Mouse (Mus musculus): Measurements from ENCODE around the gene Hoxd11. TPM values are rescaled to one million over a fixed set of nuclear protein-coding genes. Genes with fewer than 3 reads are reported as not detected.
A peak's percentile ranks its signal among the peaks of the same experiment; 100 is the strongest.

The Hoxd11 gene
- total and polyA plus RNA-seq, 3 experiments: not detected

DNA sequence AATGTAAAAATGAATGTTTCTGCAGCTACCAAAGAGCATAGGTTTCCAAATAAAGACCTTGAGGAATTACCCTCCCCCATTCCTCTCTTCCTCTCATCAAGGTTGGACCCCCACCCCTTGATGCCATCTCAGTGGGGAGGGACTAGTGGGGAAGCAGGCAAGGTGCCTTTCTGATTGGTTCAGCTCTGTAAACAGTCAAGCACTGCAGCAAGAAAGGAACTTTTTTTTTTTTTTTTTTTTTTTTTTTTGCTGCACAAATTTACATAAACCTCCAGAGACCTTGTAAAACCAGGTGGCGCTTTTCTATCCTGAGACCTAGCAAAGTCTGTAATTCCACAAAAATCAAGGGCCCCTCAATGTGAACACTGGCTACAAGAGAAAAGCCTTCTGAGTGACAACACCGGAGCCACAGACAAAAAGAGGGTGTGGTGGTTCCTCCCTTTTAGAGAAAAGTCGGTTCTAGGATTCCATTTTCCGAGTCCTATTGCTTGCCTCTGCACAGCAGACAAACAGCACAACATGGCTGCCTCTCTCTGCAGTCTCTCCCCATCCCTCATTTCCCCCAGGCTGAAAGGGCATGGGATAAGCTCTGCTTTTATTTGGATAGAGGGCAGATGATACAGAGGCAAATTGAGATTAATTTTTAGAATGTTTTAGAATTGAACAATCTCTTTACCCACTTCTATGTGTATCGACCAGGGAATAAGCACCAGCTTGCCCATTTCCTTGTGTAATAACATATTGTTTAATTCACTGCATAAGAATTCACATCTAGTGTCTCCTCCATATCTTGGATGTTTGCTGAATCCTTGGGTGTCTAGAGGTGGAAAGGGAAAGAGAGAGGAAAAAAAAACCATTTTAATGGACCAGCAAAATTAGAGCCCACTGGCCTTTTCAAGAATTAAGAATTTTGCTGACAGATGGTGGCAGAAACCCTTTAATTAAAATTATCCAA lies 30.4 kb downstream of the Hoxd11 start:
- DNase-seq: no peak

DNA sequence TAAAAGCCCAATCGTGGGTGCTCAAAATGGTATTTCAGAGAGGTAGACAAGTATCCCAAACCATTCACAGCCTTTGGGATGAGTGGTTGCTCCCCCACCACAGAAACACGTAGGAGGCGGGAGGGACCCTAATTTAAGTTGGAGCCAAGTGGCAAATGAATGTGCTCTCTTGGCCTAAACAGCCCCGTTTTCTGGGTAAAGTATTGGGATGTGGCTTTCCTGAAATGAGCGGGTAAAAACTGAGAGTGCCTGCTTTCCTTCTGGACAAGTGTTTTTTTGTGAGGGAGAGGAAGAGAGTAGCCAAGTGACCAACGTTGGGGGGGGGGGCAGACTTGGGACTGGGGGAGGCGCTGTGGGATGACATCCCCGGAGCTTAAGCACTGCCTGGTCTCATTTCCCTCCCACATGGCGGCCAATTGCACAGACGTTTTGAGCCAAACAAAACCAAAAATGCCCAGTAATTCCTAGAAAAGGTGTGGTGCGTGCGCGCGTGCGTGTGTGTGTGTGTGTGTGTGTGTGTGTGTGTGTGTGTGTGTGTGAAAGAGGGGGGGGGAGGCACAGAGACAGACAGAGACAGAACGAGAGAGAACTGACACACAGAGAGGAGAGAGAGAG lies 31.7 kb downstream of the Hoxd11 start:
- DNase-seq: peak; percentile 57

DNA sequence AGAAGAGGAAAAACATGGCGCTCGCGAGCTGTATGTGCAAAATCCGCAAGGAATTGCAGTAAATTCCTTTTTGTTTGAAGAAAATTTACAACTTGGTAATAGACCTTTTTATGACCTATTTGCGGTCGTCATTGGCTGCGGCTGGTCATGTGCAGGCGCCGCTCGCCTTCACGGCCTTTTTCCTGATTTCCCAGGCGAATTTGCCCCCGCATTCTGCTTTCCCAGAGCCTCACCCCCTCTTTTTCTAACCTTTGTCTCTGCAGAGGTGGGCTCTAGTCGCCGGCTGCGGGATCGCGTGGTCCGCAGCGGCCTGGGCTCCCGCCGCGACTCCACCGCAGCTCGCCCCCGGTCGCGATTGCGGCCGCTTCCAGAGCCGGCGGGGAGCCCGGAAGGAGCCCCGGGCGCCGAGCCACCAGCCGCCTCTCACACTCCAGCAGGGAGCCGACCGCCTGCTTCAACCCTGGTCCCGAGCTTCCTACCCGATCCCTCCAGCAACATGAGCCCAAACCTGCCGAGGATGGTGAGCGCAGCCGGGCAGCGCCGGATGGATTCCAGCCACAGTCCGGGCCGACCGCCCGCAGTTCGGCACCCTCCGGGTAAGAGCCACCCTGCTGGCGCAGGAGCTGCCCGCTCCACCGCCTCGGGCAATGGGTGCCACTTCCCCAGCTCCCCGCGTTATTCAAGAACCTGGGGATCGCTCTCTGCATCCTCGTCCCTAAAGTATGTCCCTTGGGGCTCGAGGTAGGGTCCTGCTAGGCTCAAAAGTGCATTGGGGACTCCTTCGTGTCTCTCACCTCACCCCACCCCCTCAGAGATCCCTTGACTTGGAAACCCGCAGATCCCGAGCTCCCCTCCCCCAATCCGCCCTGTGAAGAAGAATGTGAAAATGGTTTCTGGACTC lies 32.6 kb downstream of the Hoxd11 start, which contains the start of the genes Hoxd3 and Hoxd4:
Hoxd3 (plus strand) TSS at position 207 of the 901 bp plus-strand sequence.
Hoxd4 (plus strand) TSS at position 209 of the 901 bp plus-strand sequence.
- peak; percentile 88 for DNase-seq

DNA sequence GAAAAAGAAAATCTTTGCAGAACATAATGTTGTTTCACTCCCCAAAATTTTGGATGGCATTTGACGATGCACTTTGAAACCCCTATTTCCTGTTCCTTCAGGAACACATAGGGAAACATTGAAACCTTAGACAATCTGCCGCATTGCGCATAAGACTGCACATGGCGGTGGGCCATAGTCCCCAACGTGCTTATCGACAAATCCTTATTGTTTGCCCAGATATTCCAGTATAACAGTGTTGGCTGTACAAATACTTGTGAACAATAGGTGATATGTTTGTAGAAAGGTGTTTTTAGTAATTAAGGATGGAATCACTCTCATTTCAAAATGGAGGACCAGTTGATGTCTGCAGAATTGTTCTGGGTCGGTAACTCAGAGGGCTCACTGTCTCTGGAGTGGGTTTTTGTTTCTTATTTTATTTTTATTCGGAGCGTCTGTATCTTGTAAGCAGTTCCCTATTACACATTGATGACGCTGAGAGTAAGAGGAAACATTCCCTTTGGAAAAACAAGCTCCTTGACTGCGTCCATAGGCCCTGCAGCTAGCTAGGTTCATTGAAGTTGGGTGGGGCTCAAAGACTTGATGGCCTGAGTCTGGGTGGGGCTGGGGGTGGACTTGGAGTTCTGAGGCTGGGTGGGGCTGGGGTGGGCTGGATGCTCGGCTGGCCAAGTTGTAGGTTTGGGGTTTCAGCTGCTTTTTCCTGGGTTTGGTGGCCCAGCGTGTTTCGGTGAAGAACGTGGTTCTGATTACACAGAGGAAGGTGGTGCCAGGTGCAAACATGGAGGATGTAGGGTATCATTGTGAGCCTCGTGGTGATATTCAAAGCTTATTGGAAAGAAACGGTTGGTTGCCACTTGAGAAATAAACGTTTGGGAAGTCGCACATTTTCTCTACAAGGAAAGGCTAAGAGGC lies 34.1 kb downstream of the Hoxd11 start:
- no peak for DNase-seq

DNA sequence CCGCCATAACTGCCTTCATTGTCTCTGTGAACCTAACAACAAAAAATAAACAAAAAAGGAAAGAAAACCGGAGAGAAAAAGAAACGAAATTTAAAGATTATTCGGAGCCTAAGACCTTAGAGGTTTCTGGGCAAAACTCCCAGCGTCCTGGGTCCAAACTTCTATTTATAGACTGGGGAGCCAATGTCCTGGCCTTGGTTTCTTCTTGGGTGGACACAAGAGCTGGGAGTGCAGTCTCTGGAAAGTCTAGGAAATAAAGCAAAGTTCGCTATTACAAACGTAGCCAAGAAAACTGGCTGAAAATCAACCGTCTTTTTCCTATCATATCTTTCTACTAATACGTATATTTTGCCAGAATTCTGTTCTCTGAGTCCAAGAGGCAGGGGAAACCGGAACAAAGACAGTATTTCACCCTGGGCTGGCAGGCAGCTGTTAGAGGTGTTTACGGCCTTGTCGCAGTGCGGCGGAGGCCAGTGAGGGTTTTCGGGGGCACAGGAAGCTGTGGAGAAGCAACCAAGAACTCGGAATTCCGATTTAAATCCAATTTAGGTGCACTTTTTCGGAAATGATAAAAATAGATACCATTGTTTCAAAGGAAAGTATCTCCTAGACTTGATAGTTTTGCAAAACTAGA lies 34.9 kb downstream of the Hoxd11 start:
- peak; percentile 43 for DNase-seq

DNA sequence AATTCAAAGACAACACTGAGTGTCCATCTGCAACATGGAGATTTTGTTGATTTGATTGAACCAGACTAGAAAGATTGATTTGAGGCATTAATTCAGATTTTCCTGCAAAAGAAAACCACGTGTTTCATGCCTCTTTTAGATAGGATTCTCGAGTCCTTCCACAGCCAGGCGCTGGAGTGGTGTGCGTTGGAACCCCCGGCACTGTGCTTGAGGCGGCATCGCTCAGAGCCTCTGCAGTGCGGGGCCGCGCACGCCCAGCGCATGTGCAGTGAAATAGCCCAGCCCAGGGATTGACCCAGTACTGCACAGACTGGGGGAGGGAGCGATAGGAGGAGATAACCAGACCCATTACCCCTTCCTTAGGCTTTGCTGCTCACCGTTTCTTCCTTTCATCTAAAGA lies 35.5 kb downstream of the Hoxd11 start:
- DNase-seq: peak; percentile 81

DNA sequence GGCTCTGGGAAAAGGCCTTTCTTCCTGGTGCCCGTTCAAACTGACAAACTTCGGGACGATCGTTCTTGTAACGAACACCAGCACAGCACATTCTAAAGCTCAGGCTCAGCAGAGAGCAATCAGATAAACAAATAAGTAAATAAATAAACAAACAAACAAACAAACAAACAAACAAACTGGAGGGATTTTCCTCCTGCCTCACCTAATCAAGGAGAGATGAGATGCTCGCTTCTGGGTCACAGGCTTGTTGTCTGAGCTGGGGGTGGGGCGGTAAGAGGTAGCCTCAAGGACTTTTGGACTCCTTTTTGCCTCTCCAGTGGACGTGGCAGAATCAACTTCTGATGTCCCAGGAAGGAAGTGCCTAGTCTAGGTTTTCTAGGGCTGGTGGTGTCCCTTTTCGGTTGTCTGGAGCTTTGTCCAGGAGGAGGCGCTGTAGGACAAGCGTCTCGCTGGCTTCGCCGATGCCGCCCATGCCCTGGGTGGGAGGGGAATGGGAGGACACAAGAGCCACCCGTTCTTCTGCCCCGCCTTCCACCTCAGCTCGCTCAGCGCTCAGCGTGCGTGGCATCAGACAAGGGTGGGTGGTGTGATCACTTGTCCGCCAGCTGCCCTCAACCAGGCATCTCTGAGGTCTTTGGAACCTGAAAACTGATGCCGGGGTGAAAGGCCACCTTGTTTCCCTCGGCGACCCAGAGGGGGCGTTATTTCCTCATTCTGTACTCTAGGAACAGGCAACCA lies 36.3 kb downstream of the Hoxd11 start:
- DNase-seq: peak; percentile 94

DNA sequence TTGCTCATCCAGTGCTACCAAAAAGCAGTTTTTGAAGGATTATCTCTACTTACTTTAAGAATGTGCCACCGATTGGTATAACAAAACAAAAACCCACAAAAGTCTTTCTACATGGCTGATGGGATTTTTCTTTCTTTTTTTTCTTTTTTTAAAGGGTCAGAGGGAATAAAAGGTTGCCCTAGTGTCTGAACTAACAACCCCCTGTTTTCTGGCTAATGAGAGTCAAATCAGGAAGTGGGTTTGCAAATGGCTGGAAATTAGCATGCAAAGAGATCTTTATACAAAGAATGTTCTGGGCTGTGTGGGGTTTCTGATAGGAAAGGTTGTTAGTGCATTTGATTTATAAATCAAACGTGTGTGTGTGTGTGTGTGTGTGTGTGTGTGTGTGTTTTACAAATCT lies 41.0 kb downstream of the Hoxd11 start:
- no peak for DNase-seq

DNA sequence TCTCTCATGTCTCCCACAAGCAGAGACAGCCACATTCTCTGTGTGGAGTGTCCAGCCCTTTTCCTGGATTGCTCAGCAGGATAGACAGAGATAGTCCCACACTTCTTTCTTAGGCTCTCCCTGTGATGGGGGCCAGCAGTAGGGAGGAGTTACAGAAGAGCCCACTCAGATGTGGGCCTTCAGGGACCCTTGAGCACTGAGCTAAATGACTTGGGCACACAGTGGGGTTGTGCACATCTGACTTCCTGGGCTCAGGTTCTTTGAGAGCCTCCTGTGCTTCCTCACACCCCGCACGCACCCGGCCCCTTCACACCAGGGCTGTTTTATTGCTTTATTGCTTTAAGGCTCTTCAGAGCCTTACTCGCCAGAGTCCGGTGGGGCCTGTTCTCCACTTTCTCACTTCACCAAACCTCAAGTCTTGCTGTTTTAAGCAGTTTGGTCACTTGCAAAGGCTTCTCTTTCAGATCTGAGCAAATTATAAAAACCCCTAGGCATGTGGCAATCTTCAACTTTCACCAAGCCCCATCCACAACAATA lies 41.7 kb downstream of the Hoxd11 start:
- no peak for DNase-seq

DNA sequence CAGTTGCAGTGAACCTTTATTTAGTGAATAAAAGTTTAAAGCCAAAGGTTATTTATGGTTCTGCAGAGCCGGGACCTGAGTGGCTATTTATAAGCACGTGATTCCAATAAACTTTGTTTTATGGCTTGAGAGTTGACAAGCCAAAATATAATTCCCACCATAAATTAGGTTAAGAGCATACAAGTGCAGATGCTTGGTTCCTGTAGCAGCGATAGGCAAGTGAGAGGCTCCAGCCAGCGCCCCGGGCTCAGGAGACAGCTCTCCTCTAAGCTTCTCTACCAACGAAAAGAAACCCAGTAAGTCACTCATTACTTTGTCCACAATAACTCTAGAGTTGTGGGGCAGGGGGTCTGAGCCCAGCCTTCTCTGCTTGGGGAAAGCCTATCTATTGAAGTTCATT lies 42.5 kb downstream of the Hoxd11 start:
- peak; percentile 3 for DNase-seq

DNA sequence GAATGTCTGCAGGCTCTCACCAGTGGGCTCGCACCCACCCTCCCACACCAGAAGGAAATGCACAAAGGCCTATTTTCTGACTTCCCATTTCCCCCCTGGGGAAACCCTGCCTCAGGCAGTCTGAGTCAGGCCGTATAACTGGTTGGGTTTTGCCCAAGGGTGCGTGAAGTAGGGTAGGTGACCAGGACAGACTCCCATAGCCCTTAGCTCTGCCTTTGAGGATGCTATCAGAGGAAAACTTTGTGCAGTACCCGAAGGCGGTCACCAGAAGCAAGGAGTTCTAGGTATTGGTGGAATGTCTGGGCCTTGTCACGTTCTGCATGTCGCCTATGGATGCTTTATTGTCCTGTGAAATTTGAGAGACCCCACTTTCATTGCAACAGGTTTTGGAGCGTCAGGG lies 43.6 kb downstream of the Hoxd11 start:
- no peak for DNase-seq

DNA sequence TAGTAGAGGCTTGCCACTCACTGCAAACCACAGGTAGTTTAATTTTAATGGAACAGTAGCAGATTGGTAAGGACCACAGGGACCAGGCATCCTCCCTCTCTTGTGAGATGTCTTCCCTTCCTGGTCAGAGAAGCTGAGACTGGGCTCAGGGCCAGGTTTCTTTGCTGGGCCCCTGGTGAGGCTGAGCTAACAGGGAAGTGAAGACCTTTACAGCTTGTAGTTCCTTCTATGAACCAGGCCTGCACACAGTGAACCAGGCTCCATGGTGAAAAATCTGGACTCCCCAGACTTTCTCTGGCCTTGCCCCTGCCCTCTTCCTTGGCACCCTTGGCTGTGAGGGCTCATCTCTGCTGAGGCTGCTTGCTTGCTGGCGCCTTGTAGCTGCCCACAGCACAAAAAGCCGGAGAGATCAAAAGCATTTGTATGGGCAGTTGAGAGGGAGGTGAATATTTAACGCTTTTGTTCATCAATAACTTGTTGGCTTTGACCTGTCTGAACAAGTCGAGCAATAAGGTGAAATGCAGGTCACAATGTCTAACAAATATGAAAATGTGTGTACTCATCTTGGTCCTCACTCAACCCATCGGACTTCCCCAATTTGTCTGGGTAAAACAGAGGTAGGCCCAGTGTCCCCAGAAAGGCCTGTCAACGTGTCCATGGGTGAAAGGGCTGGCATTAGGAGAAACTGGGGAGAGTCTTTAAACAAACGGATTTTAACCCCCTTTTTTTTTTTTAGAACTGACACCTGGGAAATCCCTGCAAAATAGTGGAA lies 45.1 kb downstream of the Hoxd11 start:
- DNase-seq: no peak

DNA sequence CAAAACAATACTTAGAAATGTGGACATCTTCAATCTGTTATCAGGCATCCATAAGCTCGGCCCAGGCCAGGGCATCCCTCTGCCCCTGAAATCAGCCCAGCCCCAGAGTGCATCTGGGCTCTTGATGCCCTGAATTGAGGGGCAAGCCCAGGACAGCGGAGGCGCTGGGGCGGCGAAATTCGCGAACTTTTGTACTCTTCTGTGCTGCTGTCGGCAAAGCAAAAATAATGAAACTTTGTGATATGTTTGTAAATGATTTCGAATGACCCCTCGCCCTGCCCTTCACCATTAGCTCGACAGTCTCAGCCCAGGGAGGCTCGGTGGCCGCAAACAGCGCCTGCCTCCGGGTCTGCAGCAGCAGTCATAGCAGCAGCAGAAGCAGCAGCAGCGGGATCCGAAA lies 45.8 kb downstream of the Hoxd11 start:
- DNase-seq: peak; percentile 1

DNA sequence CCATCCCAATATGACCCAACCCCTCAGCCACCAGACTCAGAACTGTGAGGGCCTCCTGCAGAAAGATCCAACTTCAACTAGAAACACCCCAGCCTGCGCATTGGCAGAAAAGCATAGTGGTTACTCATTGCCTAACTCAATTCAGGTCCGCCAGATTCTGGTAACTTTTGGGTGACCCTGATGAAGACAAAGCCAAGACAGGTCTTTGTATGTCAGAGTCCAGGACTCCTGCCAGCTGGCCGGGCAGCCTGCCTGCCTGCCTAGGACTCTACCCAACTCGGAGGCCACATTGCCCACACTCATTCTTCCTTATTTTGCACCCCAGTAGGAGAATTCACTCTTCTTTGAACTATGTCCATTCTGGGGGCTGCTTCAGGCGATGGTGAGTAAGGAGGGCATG lies 47.2 kb downstream of the Hoxd11 start, which contains the start of gene Gm28230:
Gm28230 (plus strand) TSS at position 178 of the 400 bp plus-strand sequence.
- peak; percentile 64 for DNase-seq

DNA sequence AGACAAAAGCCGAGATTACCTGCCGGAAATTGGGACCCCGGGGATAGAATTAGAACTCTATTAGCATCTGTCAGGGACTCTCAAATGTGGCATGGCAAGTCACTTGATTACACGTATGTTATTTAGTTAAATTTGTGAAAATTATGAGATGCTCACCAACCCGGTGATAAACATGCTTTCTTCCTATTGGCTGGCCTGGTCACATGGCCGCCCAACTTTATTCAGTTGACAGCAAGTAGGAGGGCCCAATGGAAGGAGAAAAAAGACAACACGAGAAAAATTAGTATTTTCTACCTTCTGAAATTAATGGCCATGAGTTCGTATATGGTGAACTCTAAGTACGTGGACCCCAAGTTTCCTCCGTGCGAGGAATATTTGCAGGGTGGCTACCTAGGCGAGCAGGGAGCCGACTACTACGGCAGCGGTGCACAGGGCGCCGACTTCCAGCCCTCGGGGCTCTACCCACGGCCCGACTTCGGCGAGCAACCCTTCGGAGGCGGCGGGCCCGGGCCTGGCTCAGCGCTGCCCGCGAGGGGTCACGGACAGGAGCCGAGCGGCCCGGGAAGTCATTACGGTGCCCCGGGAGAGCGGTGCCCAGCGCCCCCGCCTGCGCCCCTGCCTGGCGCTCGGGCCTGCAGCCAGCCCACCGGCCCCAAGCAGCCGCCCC lies 47.7 kb downstream of the Hoxd11 start:
- no peak for DNase-seq

DNA sequence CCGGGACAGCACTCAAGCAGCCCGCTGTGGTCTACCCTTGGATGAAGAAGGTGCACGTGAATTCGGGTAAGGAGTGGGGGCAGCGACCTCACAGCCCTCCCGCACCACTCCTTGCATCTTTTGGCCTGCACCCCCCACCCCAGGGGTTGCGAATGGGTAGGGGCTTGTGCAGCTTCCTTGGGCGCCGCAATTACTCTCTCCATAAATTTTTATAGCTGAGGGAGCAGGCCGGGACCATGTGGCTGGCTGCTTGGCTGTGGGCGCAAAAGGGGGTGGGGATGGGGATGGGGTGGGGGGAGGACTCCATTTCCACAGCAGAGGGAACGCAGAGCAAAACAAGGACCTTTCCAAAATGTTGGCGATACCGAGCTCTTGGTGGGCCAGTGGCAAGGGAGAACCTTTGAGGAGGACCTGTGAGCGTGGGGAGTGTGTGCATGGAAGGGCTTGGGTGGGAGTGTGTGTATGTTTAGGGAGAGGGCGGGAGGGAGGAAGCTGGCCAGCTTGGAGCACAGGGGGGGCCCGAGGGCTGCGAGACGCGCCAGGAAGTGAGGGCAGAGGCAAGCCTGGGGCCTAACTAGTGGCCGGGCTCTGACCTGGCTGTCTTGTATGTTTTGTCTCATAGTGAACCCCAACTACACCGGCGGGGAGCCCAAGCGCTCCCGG lies 48.4 kb downstream of the Hoxd11 start:
- no peak for DNase-seq

DNA sequence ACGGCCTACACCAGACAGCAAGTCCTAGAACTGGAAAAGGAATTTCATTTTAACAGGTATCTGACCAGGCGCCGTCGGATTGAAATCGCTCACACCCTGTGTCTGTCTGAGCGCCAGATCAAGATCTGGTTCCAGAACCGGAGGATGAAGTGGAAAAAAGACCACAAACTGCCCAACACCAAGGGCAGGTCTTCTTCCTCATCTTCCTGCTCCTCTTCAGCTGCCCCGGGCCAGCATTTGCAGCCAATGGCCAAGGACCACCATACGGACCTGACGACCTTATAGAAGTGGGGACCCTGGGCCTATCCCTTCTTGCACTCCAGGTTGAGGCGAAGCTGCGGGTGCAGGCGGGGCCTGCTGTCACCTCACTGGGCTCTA lies 48.9 kb downstream of the Hoxd11 start:
- DNase-seq: no peak

DNA sequence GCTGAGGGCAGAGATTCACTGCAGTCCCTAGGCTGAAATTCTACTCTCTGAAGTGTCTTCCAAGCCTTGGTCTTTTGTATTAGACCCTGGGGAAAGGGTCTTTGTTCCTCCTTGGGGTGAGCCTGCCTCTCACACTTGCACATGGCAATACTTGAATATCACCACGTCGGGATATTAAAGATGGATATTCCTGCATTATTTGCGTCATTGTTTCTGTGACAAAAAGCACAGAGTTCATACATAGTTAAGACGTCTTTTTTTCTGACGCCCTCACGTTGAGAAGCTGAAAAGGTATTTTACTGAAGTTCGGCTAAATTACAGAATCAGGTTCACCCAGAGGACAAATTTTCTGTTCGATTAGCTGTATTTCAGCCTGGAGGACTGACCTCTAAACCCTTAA lies 51.0 kb downstream of the Hoxd11 start:
- no peak for DNase-seq

Measured in adrenal gland, adult 2 months (tissue).